Mouse (Mus musculus) spleen, adult 10 weeks (tissue): Measurements from ENCODE around the gene Olfr1057. TPM values are rescaled to one million over a fixed set of nuclear protein-coding genes. Genes with fewer than 3 reads are reported as not detected.

Experiments used
- polyA plus RNA-seq: library from polyadenylated mRNA; stranded (reverse); fragments of 350-450 nt; fragmentation: Illumina TruSeq; extraction: RNeasy Lipid Tissue Mini Kit (QIAGEN cat#74804); gene quantifications from one replicate; pipeline ENCODE4 v1.2.3, GENCODE M21; 2015; ENCODE audit warnings: low replicate concordance; ENCODE audit not compliant: insufficient read depth

Olfr1057 gene
- not detected for polyA plus RNA-seq

GRCm38 (mm10) chr2:86378293-86378692 is at the start of gene Olfr1057:
TSS of gene Olfr1057 (minus strand) at chr2:86378393.

GRCm38 (mm10) chr2:86426649-86427048 is 48.5 kb upstream of the Olfr1057 start, which contains the start of gene Olfr1062:
TSS of gene Olfr1062 (minus strand) at chr2:86426749.

GRCm38 (mm10) chr2:86413950-86414349 is 35.8 kb upstream of the Olfr1057 start, which contains the start of gene Olfr1061:
TSS of gene Olfr1061 (minus strand) at chr2:86414050.

GRCm38 (mm10) chr2:86388461-86388860 is 10.3 kb upstream of the Olfr1057 start, which contains the start of gene Olfr1058:
TSS of gene Olfr1058 (minus strand) at chr2:86388561.

GRCm38 (mm10) chr2:86362369-86362768 is 15.8 kb downstream of the Olfr1057 start, which contains the start of gene Olfr1056:
TSS of gene Olfr1056 (minus strand) at chr2:86362469.

GRCm38 (mm10) chr2:86350184-86350583 is 28.0 kb downstream of the Olfr1057 start, which contains the start of gene Olfr1055:
TSS of gene Olfr1055 (minus strand) at chr2:86350284.

GRCm38 (mm10) chr2:86335333-86335732 is 42.9 kb downstream of the Olfr1057 start, which contains the start of gene Olfr1054:
TSS of gene Olfr1054 (minus strand) at chr2:86335433.

Other genes with a start within 250 kb of the Olfr1057 start
- gene Olfr1039, start 242.5 kb downstream of the Olfr1057 start, polyA plus RNA-seq = not detected
- not detected for gene Olfr1040, start 231.7 kb downstream of the Olfr1057 start, polyA plus RNA-seq
- gene Olfr1042, start 216.6 kb downstream of the Olfr1057 start, polyA plus RNA-seq = not detected
- not detected for gene Olfr1043, start 210.9 kb downstream of the Olfr1057 start, polyA plus RNA-seq
- gene Olfr1044, start 200.6 kb downstream of the Olfr1057 start, polyA plus RNA-seq = not detected
- not detected for gene Olfr52, start 192.7 kb downstream of the Olfr1057 start, polyA plus RNA-seq
- not detected for gene Olfr1045, start 175.4 kb downstream of the Olfr1057 start, polyA plus RNA-seq
- not detected for gene Olfr1046, start 159.1 kb downstream of the Olfr1057 start, polyA plus RNA-seq
- not detected for gene Olfr1047, start 147.0 kb downstream of the Olfr1057 start, polyA plus RNA-seq
- not detected for gene Olfr1048, start 138.1 kb downstream of the Olfr1057 start, polyA plus RNA-seq
- gene Olfr1049, start 120.1 kb downstream of the Olfr1057 start, polyA plus RNA-seq = not detected
- not detected for gene Olfr1051, start 99.3 kb downstream of the Olfr1057 start, polyA plus RNA-seq
- gene Olfr1052, start 85.9 kb downstream of the Olfr1057 start, polyA plus RNA-seq = not detected
- gene Olfr1053, start 63.1 kb downstream of the Olfr1057 start, polyA plus RNA-seq = not detected
- not detected for gene Olfr1054, start 43.0 kb downstream of the Olfr1057 start, polyA plus RNA-seq
- gene Olfr1055, start 28.1 kb downstream of the Olfr1057 start, polyA plus RNA-seq = not detected
- not detected for gene Olfr1056, start 15.9 kb downstream of the Olfr1057 start, polyA plus RNA-seq
- not detected for gene Olfr1058, start 10.2 kb upstream of the Olfr1057 start, polyA plus RNA-seq
- gene Olfr1061, start 35.7 kb upstream of the Olfr1057 start, polyA plus RNA-seq = not detected
- not detected for gene Olfr1062, start 48.4 kb upstream of the Olfr1057 start, polyA plus RNA-seq
- gene Olfr1065, start 72.2 kb upstream of the Olfr1057 start, polyA plus RNA-seq = not detected
- gene Olfr1066, start 77.9 kb upstream of the Olfr1057 start, polyA plus RNA-seq = not detected
- gene Olfr228, start 109.0 kb upstream of the Olfr1057 start, polyA plus RNA-seq = not detected
- gene Olfr1076, start 130.1 kb upstream of the Olfr1057 start, polyA plus RNA-seq = not detected
- not detected for gene Olfr1079, start 164.1 kb upstream of the Olfr1057 start, polyA plus RNA-seq
- not detected for gene Olfr1080, start 179.8 kb upstream of the Olfr1057 start, polyA plus RNA-seq
- gene Olfr1082, start 220.6 kb upstream of the Olfr1057 start, polyA plus RNA-seq = not detected